In genomic region chr9:108082549-108082948, GRCm38 (mm10) we compare ENCODE assay signal across 9 mouse cellular contexts. TPM values are rescaled to one million over a fixed set of nuclear protein-coding genes. Genes with fewer than 3 reads are reported as not detected.
A peak's percentile ranks its signal among the peaks of the same experiment; 100 is the strongest.
DNase-seq lines count a peak whose midpoint lies in the region; ATAC-seq and TF ChIP-seq lines count a peak whose summit lies in the region.
"Had no signal": no experiment of that assay in that cellular context is flagged by ENCODE, and none has a peak within 500 bp of the region (broad histone marks: within the 10 kb centered on the region; RNA-seq: fewer than 3 reads in every experiment).

No protein-coding gene starts in this region.

- H3K4me2 ChIP-seq in stomach, embryonic 14.5 days (replicated peaks; ENCODE audit: low read depth, low read length): peak overlapping the region; percentile 29

- peak; percentile 66 for DNase-seq in cerebellum, adult 11-12 months
- no peak for DNase-seq in spleen, adult 2 months (ENCODE audit: low read depth in 1 of 2, low spot score in 2 of 2)
- DNase-seq in spleen, adult 12 weeks (ENCODE audit: low spot score): no peak
- DNase-seq in limb, embryonic 10.5 days (ENCODE audit: low spot score): no peak
- no peak for DNase-seq in layer of hippocampus, postnatal 36 days
- DNase-seq in right cerebral cortex, adult 18-20 months: no peak

- ATAC-seq in cerebellum, adult (ENCODE audit: insufficient number of reproducible peaks, low FRiP score, low TSS enrichment): no peak
- no peak for ATAC-seq in stomach, embryonic 14.5 days (ENCODE audit: insufficient number of reproducible peaks, insufficient read depth, low FRiP score, low read depth)

- H3K9me3 ChIP-seq in limb, embryonic 10.5 days (replicated peaks): no peaks in the 10 kb centered on the region
- H3K9me3 ChIP-seq in stomach, embryonic 14.5 days (ENCODE audit: control insufficient read depth, low read depth, low read length): no peaks in the 10 kb centered on the region

- TF ChIP-seq CTCF in spleen, adult 2 months (IDR thresholded peaks at IDR 0.05; ENCODE audit: extremely low read depth, insufficient read depth, insufficient read length, insufficient replicate concordance): no peak

- 22% methylated on average over 19 of the region's 19 CpGs for WGBS in spleen, adult 2 months
- WGBS in limb, embryonic 10.5 days: 4% methylated on average over 19 of the region's 19 CpGs
- WGBS in stomach, embryonic 14.5 days: 4% methylated on average over 19 of the region's 19 CpGs

- H3K27me3 ChIP-seq in spleen, adult 2 months (ENCODE audit: control insufficient read depth, insufficient read depth, low read length): no peaks in the 10 kb centered on the region
- peaks cover 58% of the 10 kb centered on the region for H3K27me3 ChIP-seq in limb, embryonic 10.5 days (ENCODE audit: low read depth, poor library complexity, severe bottlenecking)
- H3K27me3 ChIP-seq in stomach, embryonic 14.5 days (ENCODE audit: control insufficient read depth, insufficient read depth, low read length): peaks cover 15% of the 10 kb centered on the region; the same call in 1 of the 2 replicates

- H3K36me3 ChIP-seq in spleen, adult 2 months (ENCODE audit: control insufficient read depth, insufficient read depth, low read length): peaks cover 27% of the 10 kb centered on the region
- peaks cover 40% of the 10 kb centered on the region for H3K36me3 ChIP-seq in limb, embryonic 10.5 days
- peaks cover 23% of the 10 kb centered on the region; the same call in 1 of the 2 replicates for H3K36me3 ChIP-seq in stomach, embryonic 14.5 days (ENCODE audit: control insufficient read depth, insufficient read depth, low read length)

- peak overlapping the region; percentile 40 for H3K4me3 ChIP-seq in spleen, adult 2 months (ENCODE audit: extremely low read depth, insufficient read depth, insufficient read length)
- peak overlapping the region; percentile 29 for H3K4me3 ChIP-seq in limb, embryonic 10.5 days
- H3K4me3 ChIP-seq in stomach, embryonic 14.5 days (ENCODE audit: low read depth, low read length): peak overlapping the region; percentile 6; the same call in 1 of the 2 replicates

- peak overlapping the region; percentile 70 for H3K27ac ChIP-seq in spleen, adult 2 months (ENCODE audit: insufficient read depth, low read length)
- H3K27ac ChIP-seq in limb, embryonic 10.5 days: no peak overlapping the region
- H3K27ac ChIP-seq in stomach, embryonic 14.5 days (ENCODE audit: low read length): no peak overlapping the region

- H3K4me1 ChIP-seq in spleen, adult 2 months (ENCODE audit: control insufficient read depth, insufficient read depth, insufficient read length): peaks cover 20% of the 10 kb centered on the region; the same call in 1 of the 2 replicates
- peaks cover 46% of the 10 kb centered on the region for H3K4me1 ChIP-seq in limb, embryonic 10.5 days
- peaks cover 17% of the 10 kb centered on the region for H3K4me1 ChIP-seq in stomach, embryonic 14.5 days (ENCODE audit: control insufficient read depth, insufficient read depth, low read length)

- no peak overlapping the region; the same call in 1 of the 2 replicates for H3K9ac ChIP-seq in stomach, embryonic 14.5 days (replicated peaks; ENCODE audit: low read depth, low read length)

- TF ChIP-seq POLR2A in spleen, adult 2 months (IDR thresholded peaks at IDR 0.05; ENCODE audit: low read depth, low read length): no peak

RNA-seq across cellular contexts. Expression of gene Rnf123, which starts 0.6 kb away (rescaled TPM):
- polyA plus RNA-seq in spleen, adult 2 months (2012; rRNA removed): 213 and 224 TPM in 2 replicates
- polyA plus RNA-seq in limb, embryonic 10.5 days (2016; fragmentation: Nextera tagmentation; extraction: Ambion mirVana): 31.8 and 37.5 TPM in 2 replicates
- 31.1 and 33.5 TPM in 2 replicates for polyA plus RNA-seq in stomach, embryonic 14.5 days (2014; fragmentation: Nextera tagmentation; extraction: Ambion mirVana)
- 100 to 1,000 TPM; 104 to 110 TPM for total RNA-seq in layer of hippocampus, postnatal 36 days (2021)

RNA-seq across cellular contexts. Expression of gene Mst1, which starts 2.3 kb away (rescaled TPM):
- polyA plus RNA-seq in spleen, adult 2 months (2012; rRNA removed): 1.5 and 1.6 TPM in 2 replicates
- polyA plus RNA-seq in limb, embryonic 10.5 days (2016; fragmentation: Nextera tagmentation; extraction: Ambion mirVana): 0.54 and 0.74 TPM in 2 replicates
- polyA plus RNA-seq in stomach, embryonic 14.5 days (2014; fragmentation: Nextera tagmentation; extraction: Ambion mirVana): 3.7 and 4.4 TPM in 2 replicates
- not detected for total RNA-seq in layer of hippocampus, postnatal 36 days (2021)
- total RNA-seq: left cerebral cortex, postnatal 10 days had no signal

RNA-seq across cellular contexts. Expression of gene Apeh, which starts 11.9 kb away (rescaled TPM):
- polyA plus RNA-seq in spleen, adult 2 months (2012; rRNA removed): 136 and 157 TPM in 2 replicates
- polyA plus RNA-seq in limb, embryonic 10.5 days (2016; fragmentation: Nextera tagmentation; extraction: Ambion mirVana): 70.8 and 76.2 TPM in 2 replicates
- polyA plus RNA-seq in stomach, embryonic 14.5 days (2014; fragmentation: Nextera tagmentation; extraction: Ambion mirVana): 52.2 and 58.0 TPM in 2 replicates
- 10 to 100 TPM; 31.1 to 37.6 TPM for total RNA-seq in layer of hippocampus, postnatal 36 days (2021)

RNA-seq across cellular contexts. Expression of gene Amigo3, which starts 29.6 kb away (rescaled TPM):
- polyA plus RNA-seq in spleen, adult 2 months (2012; rRNA removed): 2.2 and 2.8 TPM in 2 replicates
- polyA plus RNA-seq in limb, embryonic 10.5 days (2016; fragmentation: Nextera tagmentation; extraction: Ambion mirVana): 1.9 and 3.5 TPM in 2 replicates
- 3.1 TPM in 2 replicates for polyA plus RNA-seq in stomach, embryonic 14.5 days (2014; fragmentation: Nextera tagmentation; extraction: Ambion mirVana)
- 1 to 10 TPM; 1.8 to 2.6 TPM for total RNA-seq in layer of hippocampus, postnatal 36 days (2021)

RNA-seq across cellular contexts. Expression of gene Gmppb, which starts 33.5 kb away (rescaled TPM):
- 11.6 and 13.5 TPM in 2 replicates for polyA plus RNA-seq in spleen, adult 2 months (2012; rRNA removed)
- 25.2 and 26.4 TPM in 2 replicates for polyA plus RNA-seq in limb, embryonic 10.5 days (2016; fragmentation: Nextera tagmentation; extraction: Ambion mirVana)
- polyA plus RNA-seq in stomach, embryonic 14.5 days (2014; fragmentation: Nextera tagmentation; extraction: Ambion mirVana): 21.4 and 26.6 TPM in 2 replicates
- 10 to 100 TPM; 16.9 to 17.5 TPM for total RNA-seq in layer of hippocampus, postnatal 36 days (2021)
